Mouse (Mus musculus): Measurements from ENCODE around the gene Hsp90aa1. TPM values are rescaled to one million over a fixed set of nuclear protein-coding genes. Genes with fewer than 3 reads are reported as not detected.

Hsp90aa1 gene
- polyA plus RNA-seq, 1 experiment from 2014 or later = 869 TPM

Small RNA genes lying within 50 kb of the gene (microRNA-seq; reads per million reads assigned to microRNA genes)
- gene Gm27299 (ENCODE audit: borderline number of aligned reads) = not detected

Other genes starting within 250 kb of the Hsp90aa1 start
- 45.1 and 51.0 TPM in 2 replicates for gene Dync1h1, start 101.3 kb downstream of the Hsp90aa1 start, polyA plus RNA-seq (2014; fragmentation: Nextera tagmentation; extraction: Ambion mirVana)
- gene 1700001K19Rik, start 20.1 kb downstream of the Hsp90aa1 start, polyA plus RNA-seq (2014; fragmentation: Nextera tagmentation; extraction: Ambion mirVana) = 0.23 TPM in 1 of 2 replicates, not detected in the other
- gene Wdr20, start 35.2 kb upstream of the Hsp90aa1 start, polyA plus RNA-seq (2014; fragmentation: Nextera tagmentation; extraction: Ambion mirVana) = 15.2 and 17.1 TPM in 2 replicates
- gene Mok, start 138.2 kb upstream of the Hsp90aa1 start, polyA plus RNA-seq (2014; fragmentation: Nextera tagmentation; extraction: Ambion mirVana) = 3.0 and 3.8 TPM in 2 replicates
- gene Zfp839, start 147.5 kb upstream of the Hsp90aa1 start, polyA plus RNA-seq (2014; fragmentation: Nextera tagmentation; extraction: Ambion mirVana) = 3.1 and 3.2 TPM in 2 replicates
- 70.5 and 71.3 TPM in 2 replicates for gene Cinp, start 186.4 kb upstream of the Hsp90aa1 start, polyA plus RNA-seq (2014; fragmentation: Nextera tagmentation; extraction: Ambion mirVana)
- 2.5 and 2.8 TPM in 2 replicates for gene Tecpr2, start 186.5 kb upstream of the Hsp90aa1 start, polyA plus RNA-seq (2014; fragmentation: Nextera tagmentation; extraction: Ambion mirVana)